Mouse (Mus musculus): ENCODE measurements around the gene Arhgef26.

GRCm38 (mm10) chr3:62399826-62400746 is 61.9 kb downstream of the Arhgef26 start:
- TF ChIP-seq CTCF (IDR thresholded peaks at IDR 0.05; ENCODE audit: low read depth) (no peak), EP300 (IDR thresholded peaks at IDR 0.05; ENCODE audit: low read depth) (no peak)
